Mouse (Mus musculus): ENCODE measurements around the gene Nuf2. TPM values are rescaled to one million over a fixed set of nuclear protein-coding genes. Genes with fewer than 3 reads are reported as not detected.

The Nuf2 gene
- total and polyA plus RNA-seq, 3 experiments: 53.5 to 119 (median 104) TPM

DNA sequence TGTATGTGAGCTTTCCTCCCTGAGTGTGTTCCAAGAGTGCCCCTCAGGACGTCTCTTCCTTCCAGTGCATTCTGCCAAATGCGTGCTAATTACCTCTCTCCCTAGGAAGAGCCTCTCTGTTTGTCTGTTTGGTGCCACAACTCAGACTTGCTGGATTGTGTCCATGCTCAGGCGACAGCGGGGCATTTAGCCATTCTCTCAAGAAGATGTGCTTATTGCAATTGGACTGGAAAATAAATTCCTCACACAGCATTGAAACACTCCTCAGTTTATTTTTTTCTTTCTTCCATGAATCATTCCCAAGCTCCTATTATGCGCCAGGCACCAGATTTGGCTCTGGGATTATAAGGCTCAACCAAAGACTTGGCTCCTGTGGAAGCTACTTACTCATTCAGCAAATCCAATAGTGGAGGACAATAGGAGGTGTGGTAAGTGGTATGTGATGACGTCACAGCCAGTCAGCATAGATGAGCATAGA, 45.8 kb downstream of the Nuf2 start:
- Histone ChIP-seq H3K9me3 (replicated peaks; ENCODE audit: low read length) (no peaks in the 10 kb centered on the region), H3K4me3 (replicated peaks in 1 of 3; ENCODE audit: low read depth in 2 of 3, low read length in 2 of 3, poor library complexity in 1 of 3) (no peak overlapping the region), H3K36me3 (replicated peaks in 1 of 2; ENCODE audit: control insufficient read depth in 1 of 2, insufficient read depth in 1 of 2, low read length in 1 of 2) (no peaks in the 10 kb centered on the region), H3K79me2 (replicated peaks; ENCODE audit: control insufficient read depth, extremely low read depth, insufficient read depth, poor library complexity, severe bottlenecking) (no peaks in the 10 kb centered on the region), H3K9ac (ENCODE audit: insufficient read depth, low read depth) (no peak overlapping the region), H3K4me1 (ENCODE audit: control insufficient read depth in 1 of 2, insufficient read depth in 2 of 2) (peaks cover 6 to 20% of the 10 kb centered on the region in 2 experiments; a peak in 3 of 4 replicates), H3K27ac (ENCODE audit: insufficient read depth, low read depth) (no peak overlapping the region), H3K4me2 (ENCODE audit: insufficient read depth, low read depth, poor library complexity, severe bottlenecking) (no peak overlapping the region), H3K27me3 (replicated peaks) (no peaks in the 10 kb centered on the region)
- dilution Hi-C loops (cut with MboI; ENCODE audit: extremely low pct_ligation_motif_present, extremely low pct_unique_long_range_greater_than_20kb, low sequenced_read_pairs) (no loop called here), in situ Hi-C loops (cut with MboI; ENCODE audit: low pct_ligation_motif_present, low pct_unique_long_range_greater_than_20kb, low sequenced_read_pairs) (no loop called here)
- TF ChIP-seq POLR2AphosphoS2 (IDR thresholded peaks at IDR 0.05; ENCODE audit: low read depth, low read length) (no peak), HCFC1 (IDR thresholded peaks at IDR 0.05; ENCODE audit: low read depth, low read length) (no peak), MEF2A (IDR thresholded peaks at IDR 0.05; ENCODE audit: borderline replicate concordance, low read depth, low read length) (no peak), JUN (IDR thresholded peaks at IDR 0.05; ENCODE audit: insufficient read depth, low read depth, low read length) (no peak), NELFE (IDR thresholded peaks at IDR 0.05; ENCODE audit: low read depth, low read length) (no peak), TBP (conservative IDR thresholded peaks at IDR 0.05; ENCODE audit: low read depth, low read length) (no peak), EP300 (IDR thresholded peaks at IDR 0.05; ENCODE audit: low read length) (no peak), RCOR1 (conservative IDR thresholded peaks at IDR 0.05; ENCODE audit: low read depth, low read length) (no peak)
- no peak for DNase-seq (ENCODE audit: extremely low read depth)

DNA sequence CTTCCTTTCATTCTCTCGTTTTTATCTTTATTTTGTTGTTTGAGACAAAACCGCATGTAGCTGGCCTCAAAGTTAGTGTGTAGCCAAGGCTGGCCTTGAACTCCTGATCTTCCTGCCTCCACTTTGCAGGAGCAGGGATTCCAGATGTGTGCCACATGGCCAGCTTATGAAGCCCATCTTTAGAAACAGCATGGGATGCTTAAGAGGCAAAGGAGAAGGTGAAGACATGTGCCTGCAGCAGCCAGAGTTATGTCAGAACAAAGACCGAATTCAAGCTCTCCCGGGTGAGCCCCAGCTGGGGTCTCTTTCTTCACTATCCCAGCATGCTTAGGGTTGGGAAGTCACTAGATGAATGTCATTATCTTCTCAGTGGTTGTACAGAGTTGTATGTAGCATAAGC, 46.7 kb downstream of the Nuf2 start:
- in situ Hi-C loops (cut with MboI; ENCODE audit: low pct_ligation_motif_present, low pct_unique_long_range_greater_than_20kb, low sequenced_read_pairs) (no loop called here), dilution Hi-C loops (cut with MboI; ENCODE audit: extremely low pct_ligation_motif_present, extremely low pct_unique_long_range_greater_than_20kb, low sequenced_read_pairs) (no loop called here)
- Histone ChIP-seq H3K4me2 (ENCODE audit: insufficient read depth, low read depth, poor library complexity, severe bottlenecking) (no peak overlapping the region), H3K27ac (ENCODE audit: insufficient read depth, low read depth) (no peak overlapping the region), H3K27me3 (replicated peaks) (no peaks in the 10 kb centered on the region), H3K4me1 (ENCODE audit: control insufficient read depth in 1 of 2, insufficient read depth in 2 of 2) (peaks cover 6 to 20% of the 10 kb centered on the region in 2 experiments; a peak in 3 of 4 replicates), H3K36me3 (replicated peaks in 1 of 2; ENCODE audit: control insufficient read depth in 1 of 2, insufficient read depth in 1 of 2, low read length in 1 of 2) (no peaks in the 10 kb centered on the region), H3K9me3 (replicated peaks; ENCODE audit: low read length) (no peaks in the 10 kb centered on the region), H3K79me2 (replicated peaks; ENCODE audit: control insufficient read depth, extremely low read depth, insufficient read depth, poor library complexity, severe bottlenecking) (no peaks in the 10 kb centered on the region), H3K9ac (ENCODE audit: insufficient read depth, low read depth) (no peak overlapping the region), H3K4me3 (replicated peaks in 1 of 3; ENCODE audit: low read depth in 2 of 3, low read length in 2 of 3, poor library complexity in 1 of 3) (no peak overlapping the region)
- no peak for TF ChIP-seq NRF1 (IDR thresholded peaks at IDR 0.05; ENCODE audit: low read depth, low read length)
- DNase-seq (ENCODE audit: extremely low read depth): no peak

DNA sequence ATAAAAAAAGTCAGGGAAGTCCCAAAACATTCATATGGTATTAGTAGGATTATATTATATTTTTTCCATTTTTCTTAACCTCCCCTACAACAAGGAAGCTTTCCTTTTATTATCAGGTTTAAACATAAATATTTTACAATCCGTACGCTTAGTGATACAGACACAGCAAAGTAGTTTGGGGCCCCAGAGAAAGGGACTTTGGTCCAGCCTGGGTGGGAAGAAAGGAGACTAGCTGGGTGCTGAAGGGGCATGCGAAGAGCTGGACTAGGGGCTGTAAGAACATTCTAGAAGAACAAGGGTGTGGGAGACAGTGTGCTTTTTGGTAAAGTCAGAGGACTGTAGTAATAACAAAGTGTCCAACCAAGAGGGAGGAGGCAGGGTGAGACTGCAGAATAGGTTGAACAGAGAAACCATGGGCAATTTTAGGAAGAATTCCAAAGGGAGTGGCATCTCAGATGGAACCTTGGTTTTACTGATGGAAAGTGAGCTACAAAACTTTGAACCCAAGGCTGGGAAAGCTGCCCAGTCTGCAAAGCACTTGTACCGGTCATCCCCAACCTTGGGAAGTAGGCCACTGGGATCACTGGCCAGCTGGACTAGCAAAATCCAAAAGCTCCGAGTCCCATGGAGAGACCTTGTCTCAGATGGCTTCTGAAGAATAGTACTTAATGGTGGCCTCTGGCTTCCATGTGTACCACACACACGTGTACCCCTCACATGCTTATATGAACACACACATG, 48.5 kb downstream of the Nuf2 start:
- Histone ChIP-seq H3K9ac (ENCODE audit: insufficient read depth, low read depth) (no peak overlapping the region), H3K27me3 (replicated peaks) (no peaks in the 10 kb centered on the region), H3K9me3 (replicated peaks; ENCODE audit: low read length) (no peaks in the 10 kb centered on the region), H3K27ac (ENCODE audit: insufficient read depth, low read depth) (no peak overlapping the region), H3K4me3 (replicated peaks in 1 of 3; ENCODE audit: low read depth in 2 of 3, low read length in 2 of 3, poor library complexity in 1 of 3) (no peak overlapping the region), H3K4me1 (ENCODE audit: control insufficient read depth in 1 of 2, insufficient read depth in 2 of 2) (peaks cover 6 to 20% of the 10 kb centered on the region in 2 experiments; a peak in 3 of 4 replicates), H3K36me3 (replicated peaks in 1 of 2; ENCODE audit: control insufficient read depth in 1 of 2, insufficient read depth in 1 of 2, low read length in 1 of 2) (no peaks in the 10 kb centered on the region), H3K4me2 (ENCODE audit: insufficient read depth, low read depth, poor library complexity, severe bottlenecking) (no peak overlapping the region), H3K79me2 (replicated peaks; ENCODE audit: control insufficient read depth, extremely low read depth, insufficient read depth, poor library complexity, severe bottlenecking) (no peaks in the 10 kb centered on the region)
- no peak for DNase-seq (ENCODE audit: extremely low read depth)
- in situ Hi-C loops (cut with MboI; ENCODE audit: low pct_ligation_motif_present, low pct_unique_long_range_greater_than_20kb, low sequenced_read_pairs) (no loop called here), dilution Hi-C loops (cut with MboI; ENCODE audit: extremely low pct_ligation_motif_present, extremely low pct_unique_long_range_greater_than_20kb, low sequenced_read_pairs) (no loop called here)
- no peak for TF ChIP-seq TBP (conservative IDR thresholded peaks at IDR 0.05; ENCODE audit: low read depth, low read length)
- no peak for TF ChIP-seq ELF1 (IDR thresholded peaks at IDR 0.05; ENCODE audit: low read depth, low read length)
- TF ChIP-seq CTCF (conservative IDR thresholded peaks at IDR 0.05 in 1 of 2, IDR thresholded peaks at IDR 0.05 in 1 of 2; ENCODE audit: low read depth in 2 of 2, low read length in 2 of 2): no peak
- no peak for TF ChIP-seq POLR2A (IDR thresholded peaks at IDR 0.05; ENCODE audit: low read depth, low read length)
- no peak for TF ChIP-seq ZC3H11A (IDR thresholded peaks at IDR 0.05; ENCODE audit: low read depth, low read length)
- TF ChIP-seq E2F4 (IDR thresholded peaks at IDR 0.05; ENCODE audit: insufficient replicate concordance, low read depth, low read length): no peak
- no peak for TF ChIP-seq KAT2A (IDR thresholded peaks at IDR 0.05; ENCODE audit: insufficient replicate concordance, low read length)
- no peak for TF ChIP-seq ZMIZ1 (IDR thresholded peaks at IDR 0.05; ENCODE audit: low read depth, low read length)
- TF ChIP-seq JUND (conservative IDR thresholded peaks at IDR 0.05; ENCODE audit: low read depth, low read length): no peak
- no peak for TF ChIP-seq PAX5 (IDR thresholded peaks at IDR 0.05; ENCODE audit: low read length)
- no peak for TF ChIP-seq MAFK (IDR thresholded peaks at IDR 0.05; ENCODE audit: insufficient replicate concordance, low read length)
- no peak for TF ChIP-seq SIN3A (IDR thresholded peaks at IDR 0.05; ENCODE audit: low read length)

All from CH12.LX (cell line).